Mouse (Mus musculus) embryonic fibroblast, embryonic 13.5 days (primary cell): Measurements from ENCODE around the gene Gm20425. TPM values are rescaled to one million over a fixed set of nuclear protein-coding genes. Genes with fewer than 3 reads are reported as not detected.
A peak's percentile ranks its signal among the peaks of the same experiment; 100 is the strongest.

ENCODE experiments used
- H3K27ac ChIP-seq: 2 replicates; pipeline ENCODE4 v1.5.1; 2012; ENCODE audit warnings: low read length, control low read depth, inconsistent platforms; ENCODE audit not compliant: insufficient read depth
- H3K4me1 ChIP-seq: 2 replicates; pipeline ENCODE4 v1.6.1; 2011; ENCODE audit warnings: low read length; ENCODE audit not compliant: control insufficient read depth, insufficient read depth
- H3K4me3 ChIP-seq: 2 replicates; pipeline ENCODE4 v1.5.1; 2011; ENCODE audit warnings: mild to moderate bottlenecking, control low read depth, low read length; ENCODE audit not compliant: insufficient read depth
- CTCF ChIP-seq: IDR thresholded peaks from 2 replicates; pipeline ENCODE4 v1.5.1; 2011; ENCODE audit warnings: mild to moderate bottlenecking, control low read depth, low read length, moderate library complexity, borderline replicate concordance; ENCODE audit not compliant: insufficient read depth
- POLR2A ChIP-seq: IDR thresholded peaks from 2 replicates; pipeline ENCODE4 v1.6.1; 2011; ENCODE audit warnings: low read depth, mild to moderate bottlenecking, control low read depth, low read length, moderate library complexity
- polyA plus RNA-seq: library from polyadenylated mRNA; stranded (reverse); fragments of >200 nt; gene quantifications from 2 replicates; pipeline ENCODE4 v1.2.4, GENCODE M21; 2011; ENCODE audit warnings: low read depth; ENCODE audit not compliant: missing spikeins, insufficient read length

Gm20425 gene
- polyA plus RNA-seq, 1 experiment = 1.4 TPM

DNA sequence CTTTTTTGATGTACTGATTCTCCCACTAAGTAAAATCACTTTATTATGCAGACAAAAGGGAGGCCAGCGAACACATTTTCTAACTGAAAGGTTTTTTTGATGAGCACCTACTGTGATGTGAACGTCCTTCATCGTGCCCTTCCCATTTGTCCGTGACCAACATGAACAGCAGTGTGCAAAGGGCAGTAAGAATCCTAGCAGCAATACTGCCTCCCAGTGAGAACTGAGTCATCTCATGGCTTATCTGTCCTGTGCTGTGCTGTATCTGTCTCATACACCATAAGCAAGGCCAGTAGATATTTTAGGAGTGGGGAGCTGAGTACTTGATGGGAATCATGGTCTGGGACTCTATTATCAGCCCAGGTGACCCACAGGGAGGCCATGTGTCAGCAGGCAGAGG, 41.7 kb downstream of the Gm20425 start:
- no peak overlapping the region for H3K4me3 ChIP-seq
- TF ChIP-seq POLR2A (no peak), CTCF (no peak)
- no peaks in the 10 kb centered on the region for H3K4me1 ChIP-seq
- no peak overlapping the region for H3K27ac ChIP-seq

DNA sequence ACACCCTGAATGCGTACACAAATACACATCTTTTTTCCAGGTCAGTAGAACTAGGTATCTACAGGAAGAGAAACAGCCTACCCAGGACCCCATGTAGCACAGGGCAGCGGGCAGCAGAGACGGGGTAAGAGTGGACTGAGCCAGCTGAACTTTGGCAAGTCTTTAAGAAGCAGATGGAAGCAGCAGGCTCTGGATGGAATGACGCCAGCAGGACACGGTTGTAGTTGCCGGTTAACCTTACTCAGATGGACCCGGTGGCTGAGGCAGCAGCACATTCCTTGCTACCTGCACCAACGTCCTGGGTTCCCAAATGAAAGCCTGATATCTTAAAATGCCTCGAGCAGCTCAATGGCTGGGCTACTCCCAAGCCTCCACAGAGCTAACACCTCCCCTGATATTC, 43.4 kb downstream of the Gm20425 start:
- Histone ChIP-seq H3K4me3 (no peak overlapping the region), H3K27ac (no peak overlapping the region), H3K4me1 (no peaks in the 10 kb centered on the region)
- TF ChIP-seq POLR2A (no peak), CTCF (no peak)

DNA sequence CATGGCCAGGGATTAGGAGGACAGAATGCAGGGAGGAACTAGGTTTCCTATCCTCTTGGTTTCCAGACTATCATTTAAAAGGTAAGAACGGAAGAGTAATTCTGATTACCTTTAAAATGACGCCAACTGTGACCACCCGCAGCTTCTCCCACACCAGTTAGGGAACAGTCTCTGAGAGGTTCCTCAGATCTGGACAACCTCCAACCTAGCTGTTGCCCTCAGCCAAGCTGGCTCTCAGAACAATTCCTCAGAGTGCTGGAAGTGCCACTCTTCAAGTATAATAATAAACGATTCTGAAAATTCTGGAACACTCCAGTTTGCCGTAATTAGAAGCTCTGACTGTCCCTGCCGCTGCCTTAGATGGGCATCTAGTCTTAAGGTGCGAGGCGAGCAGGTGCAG, 44.2 kb downstream of the Gm20425 start:
- TF ChIP-seq POLR2A (no peak), CTCF (no peak)
- no peak overlapping the region for H3K4me3 ChIP-seq
- H3K27ac ChIP-seq = no peak overlapping the region
- no peaks in the 10 kb centered on the region for H3K4me1 ChIP-seq

DNA sequence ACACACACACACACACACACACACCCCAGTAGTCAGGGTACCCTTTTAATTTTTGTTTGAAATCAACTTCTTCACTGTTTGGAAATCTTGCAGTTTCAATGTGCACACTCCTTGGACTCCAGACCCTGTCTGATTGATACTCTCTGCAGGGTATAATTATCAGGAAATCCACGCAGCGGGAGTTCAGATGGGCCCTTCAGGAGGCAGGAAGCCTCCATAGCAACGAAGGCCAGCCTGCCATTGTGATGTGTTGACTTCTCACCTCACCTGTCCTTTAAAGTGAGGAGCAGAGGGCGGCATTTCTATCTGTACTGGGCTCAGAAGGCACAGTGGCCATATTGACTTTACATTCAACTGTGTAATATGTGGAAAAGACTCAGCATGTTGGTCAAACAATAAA, 45.3 kb downstream of the Gm20425 start:
- H3K4me3 ChIP-seq = no peak overlapping the region
- H3K27ac ChIP-seq = no peak overlapping the region
- H3K4me1 ChIP-seq = no peaks in the 10 kb centered on the region
- TF ChIP-seq CTCF = no peak
- no peak for TF ChIP-seq POLR2A

DNA sequence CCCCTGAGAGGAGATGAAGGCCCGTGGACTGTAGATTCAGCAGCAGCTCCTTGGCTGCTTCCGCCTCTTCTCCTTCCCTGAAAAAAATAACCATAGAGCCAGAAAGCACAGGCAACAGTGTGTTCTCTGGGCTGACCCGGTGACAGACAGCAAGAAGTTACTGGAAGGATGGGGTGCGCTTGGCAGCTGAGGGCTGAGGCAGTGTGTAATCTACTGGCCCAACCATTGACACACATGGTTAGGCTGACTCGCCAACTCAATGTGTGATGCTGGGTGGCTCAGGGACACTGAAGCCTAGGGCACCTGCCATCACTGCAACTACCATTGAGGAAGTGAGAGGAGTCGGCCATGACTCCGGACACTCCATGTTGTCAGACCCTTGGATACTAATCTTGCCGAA, 48.2 kb downstream of the Gm20425 start:
- Histone ChIP-seq H3K4me3 (no peak overlapping the region), H3K4me1 (no peaks in the 10 kb centered on the region), H3K27ac (no peak overlapping the region)
- TF ChIP-seq CTCF = no peak
- no peak for TF ChIP-seq POLR2A

DNA sequence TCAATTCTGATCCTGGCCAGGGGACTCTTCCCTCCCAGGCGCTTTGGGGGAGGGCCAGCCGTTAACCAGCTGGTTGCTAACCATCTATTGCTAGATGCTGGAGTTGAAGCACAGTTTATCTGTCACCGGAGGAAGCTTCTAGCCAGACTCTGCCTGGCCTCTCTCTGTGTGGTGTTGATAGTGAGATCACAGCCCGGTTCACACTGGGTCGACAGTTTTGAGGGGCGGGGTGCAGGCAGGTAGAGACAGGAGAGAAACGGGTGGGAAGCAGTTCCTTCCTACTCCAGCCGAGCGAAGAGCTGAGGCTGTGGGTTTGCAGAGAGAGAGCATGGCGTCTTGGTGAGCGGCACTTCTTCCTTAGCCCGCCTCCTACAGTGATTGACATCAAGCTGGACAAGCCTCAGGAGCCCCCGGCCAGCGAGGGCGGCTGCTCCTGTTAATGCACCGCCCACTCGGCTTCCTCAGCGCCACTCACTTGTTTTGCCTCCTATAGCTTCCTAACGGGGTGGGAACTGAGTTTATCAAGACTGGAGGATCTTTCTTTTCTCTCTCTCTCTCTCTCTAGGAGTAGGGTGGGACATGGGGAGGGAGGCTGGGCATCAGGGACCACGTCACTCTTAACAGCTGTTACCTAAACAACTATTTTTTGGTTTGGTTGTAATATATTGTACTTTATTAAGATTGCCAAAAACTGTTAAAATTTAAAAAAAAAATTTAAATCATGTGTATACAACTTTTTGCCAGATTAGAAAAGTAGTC, 49.1 kb downstream of the Gm20425 start:
- Histone ChIP-seq H3K27ac (no peak overlapping the region), H3K4me3 (peak overlapping the region; percentile 34), H3K4me1 (no peaks in the 10 kb centered on the region)
- TF ChIP-seq POLR2A (peak; percentile 76), CTCF (no peak)

DNA sequence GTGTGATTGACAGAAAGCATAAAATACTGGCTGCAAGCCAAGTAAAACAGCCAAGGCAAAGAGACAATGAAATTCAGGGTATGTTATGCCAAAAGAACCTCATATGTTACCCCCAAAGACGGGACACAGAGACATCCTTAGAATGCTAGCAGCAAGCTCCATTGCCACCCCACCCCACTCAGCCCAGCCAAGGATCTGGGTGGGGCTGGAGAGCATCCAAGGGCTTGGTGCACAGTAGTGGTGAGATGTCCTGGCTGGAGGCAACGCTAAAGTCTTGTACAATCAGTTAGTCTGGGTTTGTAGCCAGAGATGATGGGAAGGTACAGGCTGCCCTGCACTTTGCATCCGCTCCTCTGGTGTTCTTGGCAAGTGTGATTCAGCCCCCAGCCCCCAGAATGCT, 49.8 kb downstream of the Gm20425 start:
- H3K27ac ChIP-seq = no peak overlapping the region
- H3K4me3 ChIP-seq = no peak overlapping the region
- TF ChIP-seq CTCF (no peak), POLR2A (no peak)

DNA sequence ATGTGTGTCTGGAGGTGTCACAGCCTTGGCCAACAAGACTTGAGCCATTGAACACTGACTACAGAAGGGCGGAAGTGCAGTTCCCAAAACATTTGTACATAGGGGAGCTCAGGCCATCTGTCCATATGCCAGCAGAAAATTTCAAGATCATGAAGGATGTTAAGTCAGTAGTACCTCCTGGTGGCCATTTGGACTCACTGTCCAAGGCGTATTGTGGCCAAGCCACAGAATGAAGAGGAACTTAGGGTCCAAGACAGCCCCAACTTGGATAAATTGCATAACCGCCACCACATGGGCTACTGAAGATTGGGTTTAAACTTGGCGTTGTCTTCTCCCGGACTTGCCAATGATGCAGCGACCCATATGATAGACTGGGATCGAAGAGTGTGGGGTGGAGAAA, 54.4 kb downstream of the Gm20425 start:
- TF ChIP-seq POLR2A (no peak), CTCF (no peak)
- no peak overlapping the region for H3K27ac ChIP-seq
- no peak overlapping the region for H3K4me3 ChIP-seq
- H3K4me1 ChIP-seq = no peaks in the 10 kb centered on the region

More for the DNA sequence above, 49.8 kb downstream of the Gm20425 start:
- H3K4me1 ChIP-seq = no peaks in the 10 kb centered on the region

DNA sequence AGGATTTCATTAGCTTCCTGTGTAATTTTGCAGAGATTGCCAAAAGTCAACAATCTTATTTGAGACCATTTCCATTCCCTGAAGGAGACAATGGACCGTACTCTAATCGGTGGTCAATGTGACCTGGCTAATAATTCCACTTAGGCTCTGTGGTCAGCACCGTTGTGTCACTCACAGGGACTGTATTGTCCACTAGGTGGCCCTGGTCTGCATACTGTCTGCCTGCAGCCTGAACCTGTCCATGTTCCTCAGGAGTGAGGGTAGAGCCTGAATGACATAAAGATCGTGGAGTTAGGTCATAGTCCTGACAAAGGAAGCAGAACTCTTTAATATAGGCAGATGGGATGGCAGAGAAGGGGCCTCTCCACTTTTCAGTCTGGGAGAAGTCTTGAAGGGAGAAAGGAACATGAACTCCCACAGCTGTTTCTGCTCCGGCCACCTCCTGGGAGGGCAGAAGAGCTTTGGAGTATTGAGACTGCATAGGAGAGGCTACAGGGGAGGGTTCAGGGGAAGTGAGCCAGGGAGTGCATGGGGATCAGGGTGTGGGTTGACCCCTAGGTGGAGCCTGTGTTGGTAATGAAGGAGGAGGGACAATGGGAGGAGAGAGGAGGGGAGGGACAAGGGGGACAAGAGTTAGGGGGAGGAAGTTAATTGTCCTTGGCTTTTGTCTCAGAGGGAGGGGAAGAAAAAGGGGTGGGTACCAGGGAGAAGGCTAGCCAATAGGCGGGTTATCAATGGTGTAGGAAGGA, 55.2 kb downstream of the Gm20425 start:
- no peak overlapping the region for H3K27ac ChIP-seq
- H3K4me3 ChIP-seq = no peak overlapping the region
- H3K4me1 ChIP-seq = no peaks in the 10 kb centered on the region
- TF ChIP-seq POLR2A (no peak), CTCF (peak; percentile 52; the same call in 1 of the 2 replicates)

DNA sequence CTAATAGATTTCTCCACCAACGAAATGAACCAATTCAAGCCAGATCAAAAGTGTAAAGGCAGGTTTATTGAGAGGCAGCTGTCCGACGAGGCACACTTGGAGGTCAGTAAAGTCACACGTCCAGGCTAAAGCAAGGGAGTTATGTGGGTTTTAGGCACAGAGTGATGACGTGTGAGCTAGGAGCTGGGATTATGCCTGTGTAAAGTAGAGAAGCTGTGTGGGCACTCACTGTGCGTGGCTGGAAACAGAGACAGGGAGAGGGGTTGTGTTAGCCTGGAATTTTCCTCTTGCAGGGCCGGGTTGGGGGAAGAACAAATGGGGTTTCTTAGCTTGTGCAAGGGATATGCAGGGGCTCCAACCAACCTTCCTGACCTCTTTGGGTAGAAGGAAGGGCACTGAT, 61.3 kb downstream of the Gm20425 start:
- TF ChIP-seq POLR2A (no peak), CTCF (no peak)
- no peaks in the 10 kb centered on the region for H3K4me1 ChIP-seq
- H3K4me3 ChIP-seq = no peak overlapping the region
- no peak overlapping the region for H3K27ac ChIP-seq
